Comparison of ENCODE assay signal across 10 mouse cellular contexts in genomic region chr2:172756472-172756860, GRCm38 (mm10).
A peak's percentile ranks its signal among the peaks of the same experiment; 100 is the strongest.
DNase-seq lines count a peak whose midpoint lies in the region; ATAC-seq and TF ChIP-seq lines count a peak whose summit lies in the region.
"Had no signal": no experiment of that assay in that cellular context is flagged by ENCODE, and none has a peak within 500 bp of the region (broad histone marks: within the 10 kb centered on the region; RNA-seq: fewer than 3 reads in every experiment).

No protein-coding gene starts in this region.

- TF ChIP-seq POLR2A in thymus, adult 2 months (IDR thresholded peaks at IDR 0.05; ENCODE audit: control insufficient read depth, extremely low read depth, insufficient read depth, low read length, poor library complexity), result no peak

- H3K9ac ChIP-seq in hindbrain, postnatal 0 days (replicated peaks; ENCODE audit: low read length), result no peak overlapping the region
- no peak overlapping the region; the same call in 1 of the 2 replicates for H3K9ac ChIP-seq in midbrain, embryonic 14.5 days (replicated peaks; ENCODE audit: low read length)
- H3K9ac ChIP-seq: heart, embryonic 15.5 days had no signal

- H3K27ac ChIP-seq in hindbrain, postnatal 0 days, result no peak overlapping the region
- H3K27ac ChIP-seq in midbrain, embryonic 14.5 days (replicated peaks; ENCODE audit: low read depth, low read length), result no peak overlapping the region
- H3K27ac ChIP-seq in thymus, adult 2 months (ENCODE audit: control insufficient read depth, insufficient read depth, low read length), result no peak overlapping the region
- H3K27ac ChIP-seq: heart, embryonic 15.5 days; stomach, postnatal 0 days had no signal

- 4% methylated on average over 8 of the region's 8 CpGs for WGBS in hindbrain, postnatal 0 days
- 6% methylated on average over 8 of the region's 8 CpGs for WGBS in midbrain, embryonic 14.5 days
- WGBS in thymus, adult 2 months, result 33% methylated on average over 8 of the region's 8 CpGs

- no peaks in the 10 kb centered on the region for H3K4me1 ChIP-seq in hindbrain, postnatal 0 days (ENCODE audit: insufficient read depth, low read length)
- peaks cover 13% of the 10 kb centered on the region; the same call in 1 of the 2 replicates for H3K4me1 ChIP-seq in midbrain, embryonic 14.5 days (ENCODE audit: control insufficient read depth, insufficient read depth, low read length)
- H3K4me1 ChIP-seq in thymus, adult 2 months (replicated peaks; ENCODE audit: control insufficient read depth, insufficient read depth, low read length), result no peaks in the 10 kb centered on the region
- H3K4me1 ChIP-seq: heart, embryonic 15.5 days had no signal

- peak; percentile 44; the same call in 1 of the 2 replicates for ATAC-seq in hindbrain, postnatal 0 days
- ATAC-seq in midbrain, embryonic 14.5 days (ENCODE audit: low FRiP score, low TSS enrichment), result 0 out of 2 replicates have a peak, but pooled peaks have one; percentile 31
- ATAC-seq in granulocyte monocyte progenitor cell, adult 5-6 weeks (replicated peaks; ENCODE audit: poor library complexity, severe bottlenecking), result no peak

- intact Hi-C loops in heart, postnatal 14 days (cut with DNase I), result loop anchor here (5.0 kb wide), 2 partner anchors 204 to 279 kb away; no protein-coding TSS in a partner anchor

- H3K4me2 ChIP-seq in hindbrain, postnatal 0 days (ENCODE audit: low read depth, low read length), result no peak overlapping the region
- no peak overlapping the region for H3K4me2 ChIP-seq in midbrain, embryonic 14.5 days (ENCODE audit: low read length)
- H3K4me2 ChIP-seq: heart, embryonic 15.5 days had no signal

- DNase-seq in adrenal gland, postnatal 14 days, result peak; percentile 54
- peak; percentile 30 for DNase-seq in brain, embryonic 18.5 days (ENCODE audit: low read depth, low spot score)
- peak; percentile 65 for DNase-seq in hindbrain, postnatal 0 days (ENCODE audit: low spot score)
- DNase-seq in midbrain, embryonic 14.5 days, result peak; percentile 71
- DNase-seq in thymus, adult 2 months, result no peak
- DNase-seq in heart, postnatal 14 days, result no peak

- H3K9me3 ChIP-seq in hindbrain, postnatal 0 days (ENCODE audit: low read length), result no peaks in the 10 kb centered on the region
- H3K9me3 ChIP-seq in midbrain, embryonic 14.5 days (ENCODE audit: control insufficient read depth, low read length), result no peaks in the 10 kb centered on the region
- H3K9me3 ChIP-seq: heart, embryonic 15.5 days had no signal

- peaks cover 62% of the 10 kb centered on the region for H3K27me3 ChIP-seq in hindbrain, postnatal 0 days (ENCODE audit: insufficient read depth, low read length)
- peaks cover 73% of the 10 kb centered on the region for H3K27me3 ChIP-seq in midbrain, embryonic 14.5 days (ENCODE audit: control insufficient read depth, insufficient read depth, low read length)
- H3K27me3 ChIP-seq in thymus, adult 2 months (ENCODE audit: control insufficient read depth, insufficient read depth, low read length), result peaks cover 5% of the 10 kb centered on the region; the same call in 1 of the 2 replicates

- H3K36me3 ChIP-seq in hindbrain, postnatal 0 days (ENCODE audit: insufficient read depth, low read length), result no peaks in the 10 kb centered on the region
- no peaks in the 10 kb centered on the region for H3K36me3 ChIP-seq in midbrain, embryonic 14.5 days (ENCODE audit: control insufficient read depth, insufficient read depth, low read length)
- H3K36me3 ChIP-seq in thymus, adult 2 months (ENCODE audit: control insufficient read depth, insufficient read depth, low read length), result no peaks in the 10 kb centered on the region
- H3K36me3 ChIP-seq: heart, embryonic 15.5 days had no signal

- H3K4me3 ChIP-seq in hindbrain, postnatal 0 days (ENCODE audit: low read length), result no peak overlapping the region
- no peak overlapping the region for H3K4me3 ChIP-seq in midbrain, embryonic 14.5 days (replicated peaks; ENCODE audit: low read depth, low read length)
- H3K4me3 ChIP-seq in thymus, adult 2 months (ENCODE audit: control insufficient read depth, insufficient read depth, low read length), result no peak overlapping the region
- H3K4me3 ChIP-seq: erythroblast, embryonic 14.5 days; heart, embryonic 15.5 days had no signal

- no peak for TF ChIP-seq CTCF in hindbrain, postnatal 0 days (IDR thresholded peaks at IDR 0.05; ENCODE audit: low read depth)
- TF ChIP-seq CTCF in thymus, adult 2 months (IDR thresholded peaks at IDR 0.05; ENCODE audit: borderline replicate concordance, control insufficient read depth, extremely low read depth, insufficient read depth, low read length, poor library complexity), result no peak

Comparison
In these comparisons a context has a peak if more than half of its experiments do, and no peak if none do; other contexts are left out.
1. DNase-seq: peak in adrenal gland, postnatal 14 days (single experiment), brain, embryonic 18.5 days (single experiment), hindbrain, postnatal 0 days (single experiment) and midbrain, embryonic 14.5 days (single experiment); none in thymus, adult 2 months (single experiment) and heart, postnatal 14 days (0 of 2).